Mouse (Mus musculus) ES-Bruce4 (cell line): Measurements from ENCODE around the gene St8sia2. TPM values are rescaled to one million over a fixed set of nuclear protein-coding genes. Genes with fewer than 3 reads are reported as not detected.

Experiments used
- H3K27ac ChIP-seq: 2 replicates; pipeline ENCODE4 v1.5.1; 2012; ENCODE audit warnings: low read length, inconsistent platforms; ENCODE audit not compliant: insufficient read depth
- H3K27me3 ChIP-seq: 2 replicates; pipeline ENCODE4 v1.6.1; 2012; ENCODE audit warnings: mild to moderate bottlenecking, low read length, inconsistent platforms; ENCODE audit not compliant: control insufficient read depth, poor library complexity, insufficient read depth, severe bottlenecking
- H3K36me3 ChIP-seq: 2 replicates; pipeline ENCODE4 v1.6.1; 2012; ENCODE audit warnings: inconsistent platforms, mild to moderate bottlenecking, low read length, moderate library complexity; ENCODE audit not compliant: control insufficient read depth, poor library complexity, insufficient read depth, severe bottlenecking
- H3K4me1 ChIP-seq: one replicate; pipeline ENCODE4 v1.8.1; 2011; ENCODE audit warnings: low read length; ENCODE audit not compliant: control insufficient read depth, insufficient read depth
- H3K4me3 ChIP-seq: 2 replicates; pipeline ENCODE4 v1.5.1; 2011; ENCODE audit warnings: low read depth, mild to moderate bottlenecking, low read length
- H3K9ac ChIP-seq: 2 replicates; pipeline ENCODE4 v1.6.1; 2012; ENCODE audit warnings: low read depth, mild to moderate bottlenecking, inconsistent platforms; ENCODE audit not compliant: poor library complexity, severe bottlenecking
- H3K9me3 ChIP-seq: replicated peaks from 2 replicates; pipeline ENCODE4 v1.6.1; 2012; ENCODE audit warnings: mild to moderate bottlenecking, low read length, inconsistent platforms; ENCODE audit not compliant: control insufficient read depth, poor library complexity, insufficient read depth, severe bottlenecking
- CTCF ChIP-seq: IDR thresholded peaks from one replicate; pipeline ENCODE4 v1.8.1; 2011; ENCODE audit warnings: low read depth, low read length
- EP300 ChIP-seq: IDR thresholded peaks from 2 replicates; pipeline ENCODE4 v1.6.1; 2011; ENCODE audit warnings: low read depth, low read length; ENCODE audit not compliant: insufficient read depth
- POLR2A ChIP-seq: IDR thresholded peaks from one replicate; pipeline ENCODE4 v1.8.1; 2011; ENCODE audit warnings: low read length; ENCODE audit not compliant: insufficient read depth
- polyA plus RNA-seq: library from polyadenylated mRNA; stranded (reverse); fragments of >200 nt; gene quantifications from 2 replicates; pipeline ENCODE4 v1.2.4, GENCODE M21; 2011; ENCODE audit warnings: low read depth; ENCODE audit not compliant: missing spikeins, insufficient read depth, insufficient read length

Gene St8sia2
- polyA plus RNA-seq, 1 experiment = 0.81 TPM

DNA sequence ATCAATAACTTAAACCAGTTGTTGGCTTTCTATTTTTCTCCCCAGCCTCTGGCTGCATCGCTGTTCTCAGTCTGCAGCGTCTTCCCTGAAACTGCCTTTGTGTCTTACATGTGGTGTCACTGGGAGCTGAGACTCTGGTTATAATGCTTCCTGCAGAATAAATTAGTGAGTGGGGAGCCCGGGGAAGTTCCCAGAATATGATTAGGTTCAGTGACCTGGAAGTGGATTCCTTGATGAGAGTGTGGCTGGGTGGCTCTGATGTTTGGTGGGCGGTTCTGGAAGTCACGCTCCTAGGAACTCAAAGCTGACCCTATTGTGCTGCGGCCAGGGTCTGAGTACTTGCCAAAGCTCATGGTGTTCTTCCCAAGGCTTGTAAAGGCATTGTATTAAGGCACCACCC is 119.0 kb downstream of the St8sia2 start:
- no peak for TF ChIP-seq POLR2A
- TF ChIP-seq EP300 = no peak
- no peak for TF ChIP-seq CTCF
- Histone ChIP-seq H3K9me3 (0 out of 2 replicates have a peak, but pooled peaks cover under 1% of the 10 kb centered on the region), H3K4me3 (no peak overlapping the region), H3K9ac (no peak overlapping the region), H3K36me3 (no peaks in the 10 kb centered on the region), H3K27me3 (no peaks in the 10 kb centered on the region), H3K4me1 (no peaks in the 10 kb centered on the region), H3K27ac (no peak overlapping the region)

DNA sequence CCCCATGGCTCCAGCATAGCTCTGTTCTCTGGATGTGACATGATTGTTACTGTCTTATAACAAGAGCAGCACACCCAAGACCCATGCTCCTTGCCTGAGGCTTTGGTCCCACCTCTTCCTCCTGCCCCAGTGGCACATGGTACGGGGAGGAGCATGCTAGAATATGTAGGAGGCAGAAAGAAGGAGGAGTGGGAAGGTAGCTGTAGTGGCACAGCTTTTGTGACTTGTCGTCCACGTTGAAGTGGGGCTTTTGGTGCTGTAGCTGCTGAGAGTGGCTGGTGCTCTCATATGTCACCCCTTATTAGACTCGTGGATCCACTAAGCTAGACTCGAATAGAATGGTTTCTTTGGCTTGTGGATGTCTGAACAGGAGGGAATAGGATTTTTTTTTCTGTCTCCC is 121.7 kb downstream of the St8sia2 start:
- no peaks in the 10 kb centered on the region for H3K27me3 ChIP-seq
- H3K4me3 ChIP-seq = no peak overlapping the region
- no peak for TF ChIP-seq CTCF
- no peak for TF ChIP-seq POLR2A

DNA sequence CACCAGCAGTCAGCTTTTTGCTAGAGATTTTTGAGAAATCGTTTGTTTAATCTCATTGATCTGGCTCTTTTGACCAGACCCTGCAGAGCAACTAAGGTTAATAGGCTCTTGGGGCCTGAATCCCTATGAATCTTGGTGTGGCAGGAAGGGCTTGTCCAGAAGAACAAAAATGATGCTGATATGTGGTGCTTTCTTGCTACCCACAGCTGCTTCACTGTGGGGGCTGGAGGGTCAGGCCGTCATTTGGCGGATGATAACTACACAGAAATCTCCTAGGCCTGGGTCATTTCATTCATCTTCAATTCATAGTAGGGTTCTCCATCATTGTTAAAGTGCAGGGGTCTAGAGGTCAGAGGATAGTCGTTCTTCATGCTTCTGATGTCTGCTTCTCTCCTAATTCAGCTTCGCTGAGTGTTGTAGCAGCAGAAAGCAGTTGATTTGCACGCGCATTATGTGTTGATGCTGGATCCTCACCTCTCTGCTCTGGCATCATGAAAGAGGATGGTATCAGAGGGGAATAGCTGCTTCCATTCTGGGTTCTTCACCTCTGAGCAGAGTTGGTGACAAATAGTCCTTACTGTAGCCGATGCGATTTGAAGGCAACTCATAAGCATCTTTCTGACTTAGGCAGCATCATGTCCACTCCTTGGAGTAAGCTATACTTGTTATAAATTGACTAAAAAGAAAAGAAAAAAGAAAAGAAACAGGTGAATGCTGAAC is 122.4 kb downstream of the St8sia2 start:
- H3K36me3 ChIP-seq = no peaks in the 10 kb centered on the region
- no peak overlapping the region for H3K27ac ChIP-seq
- no peaks in the 10 kb centered on the region for H3K27me3 ChIP-seq
- no peaks in the 10 kb centered on the region for H3K4me1 ChIP-seq
- H3K4me3 ChIP-seq = no peak overlapping the region
- H3K9ac ChIP-seq = no peak overlapping the region
- TF ChIP-seq CTCF (no peak), EP300 (no peak), POLR2A (no peak)
- peaks cover 5% of the 10 kb centered on the region; the same call in 1 of the 2 replicates for H3K9me3 ChIP-seq

More for the DNA sequence above, 121.7 kb downstream of the St8sia2 start:
- Histone ChIP-seq H3K9ac (no peak overlapping the region), H3K27ac (no peak overlapping the region), H3K9me3 (peaks cover 5% of the 10 kb centered on the region; the same call in 1 of the 2 replicates), H3K4me1 (no peaks in the 10 kb centered on the region), H3K36me3 (no peaks in the 10 kb centered on the region)

DNA sequence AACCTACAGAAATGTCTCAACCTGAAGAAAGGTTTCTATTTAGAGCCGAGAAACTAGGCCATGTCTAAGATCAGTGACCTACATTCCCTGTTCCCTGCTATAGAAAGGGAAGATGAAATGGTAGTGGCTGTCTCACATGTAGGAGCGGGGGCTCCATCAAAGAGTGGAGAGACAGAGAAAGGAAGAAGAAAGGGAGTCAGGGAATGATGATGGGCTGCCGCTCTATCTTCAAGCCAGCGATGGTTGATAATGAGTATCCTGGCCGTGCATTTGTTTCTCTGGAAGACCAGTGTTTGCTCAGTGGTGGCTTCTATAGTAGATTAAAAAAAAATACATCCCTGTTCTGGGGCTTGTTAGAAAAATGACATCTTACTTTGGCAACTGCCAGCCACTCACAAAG is 123.0 kb downstream of the St8sia2 start:
- Histone ChIP-seq H3K9ac (no peak overlapping the region), H3K4me1 (no peaks in the 10 kb centered on the region), H3K9me3 (peaks cover 5% of the 10 kb centered on the region; the same call in 1 of the 2 replicates), H3K36me3 (no peaks in the 10 kb centered on the region), H3K4me3 (no peak overlapping the region), H3K27ac (no peak overlapping the region), H3K27me3 (no peaks in the 10 kb centered on the region)
- TF ChIP-seq POLR2A = no peak
- no peak for TF ChIP-seq CTCF
- TF ChIP-seq EP300 = no peak
